Mouse (Mus musculus) hindbrain, embryonic 11.5 days (tissue): ENCODE measurements around the gene Myadm. TPM values are rescaled to one million over a fixed set of nuclear protein-coding genes. Genes with fewer than 3 reads are reported as not detected.

Source experiments
- ATAC-seq: fragments of 200-750 bp; cut with Nextera tagmentation; 2 replicates; pipeline ENCODE4 v1.8.0; 2017; ENCODE audit warnings: mild to moderate bottlenecking, moderate TSS enrichment, moderate library complexity; ENCODE audit not compliant: low FRiP score
- DNase-seq: peaks from one replicate; pipeline ENCODE4 v3.0.0-alpha.2; 2015; ENCODE audit warnings: low spot score
- H3K27ac ChIP-seq: fragments of 300-500 bp; sonication (generic); 2 replicates; pipeline ENCODE4 v1.5.1; 2014; ENCODE audit warnings: mild to moderate bottlenecking, low read depth, low read length
- H3K27me3 ChIP-seq: fragments of 300-500 bp; sonication (generic); 2 replicates; pipeline ENCODE4 v1.6.1; 2014; ENCODE audit warnings: mild to moderate bottlenecking, low read length, moderate library complexity, mixed read lengths; ENCODE audit not compliant: control insufficient read depth, insufficient read depth
- H3K36me3 ChIP-seq: fragments of 300-500 bp; sonication (generic); 2 replicates; pipeline ENCODE4 v1.6.1; 2014; ENCODE audit warnings: mild to moderate bottlenecking, low read length, moderate library complexity, mixed read lengths; ENCODE audit not compliant: control insufficient read depth, insufficient read depth
- H3K4me1 ChIP-seq: fragments of 300-500 bp; sonication (generic); replicated peaks from 2 replicates; pipeline ENCODE4 v1.6.1; 2014; ENCODE audit warnings: low read length, mixed read lengths; ENCODE audit not compliant: control insufficient read depth, insufficient read depth
- H3K4me2 ChIP-seq: fragments of 300-500 bp; sonication (generic); replicated peaks from 2 replicates; pipeline ENCODE4 v1.6.1; 2014; ENCODE audit warnings: mild to moderate bottlenecking, low read depth, low read length
- H3K4me3 ChIP-seq: fragments of 300-500 bp; sonication (generic); 2 replicates; pipeline ENCODE4 v1.5.1; 2014; ENCODE audit warnings: low read depth, low read length
- H3K9ac ChIP-seq: fragments of 300-500 bp; sonication (generic); 2 replicates; pipeline ENCODE4 v1.6.1; 2014; ENCODE audit warnings: low read depth, low read length
- H3K9me3 ChIP-seq: fragments of 300-500 bp; sonication (generic); 2 replicates; pipeline ENCODE4 v1.6.1; 2016; ENCODE audit warnings: low read length; ENCODE audit not compliant: control insufficient read depth
- WGBS: fragments of 180-500 bp; shearing (Covaris S2); extraction: QIAGEN DNeasy Blood & Tissue Kit; methylation state at CpG from one replicate; pipeline ENCODE4 v1.1.7; 2014; 5-methylcytosine and 5-hydroxymethylcytosine counted together
- polyA plus RNA-seq: library from polyadenylated mRNA; unstranded; fragments of >200 nt; fragmentation: Nextera tagmentation; extraction: Ambion mirVana; gene quantifications from 2 replicates; pipeline ENCODE4 v1.2.1, GENCODE M21; 2014

Gene Myadm
- polyA plus RNA-seq, 1 experiment from 2014 or later = 44.3 TPM

DNA sequence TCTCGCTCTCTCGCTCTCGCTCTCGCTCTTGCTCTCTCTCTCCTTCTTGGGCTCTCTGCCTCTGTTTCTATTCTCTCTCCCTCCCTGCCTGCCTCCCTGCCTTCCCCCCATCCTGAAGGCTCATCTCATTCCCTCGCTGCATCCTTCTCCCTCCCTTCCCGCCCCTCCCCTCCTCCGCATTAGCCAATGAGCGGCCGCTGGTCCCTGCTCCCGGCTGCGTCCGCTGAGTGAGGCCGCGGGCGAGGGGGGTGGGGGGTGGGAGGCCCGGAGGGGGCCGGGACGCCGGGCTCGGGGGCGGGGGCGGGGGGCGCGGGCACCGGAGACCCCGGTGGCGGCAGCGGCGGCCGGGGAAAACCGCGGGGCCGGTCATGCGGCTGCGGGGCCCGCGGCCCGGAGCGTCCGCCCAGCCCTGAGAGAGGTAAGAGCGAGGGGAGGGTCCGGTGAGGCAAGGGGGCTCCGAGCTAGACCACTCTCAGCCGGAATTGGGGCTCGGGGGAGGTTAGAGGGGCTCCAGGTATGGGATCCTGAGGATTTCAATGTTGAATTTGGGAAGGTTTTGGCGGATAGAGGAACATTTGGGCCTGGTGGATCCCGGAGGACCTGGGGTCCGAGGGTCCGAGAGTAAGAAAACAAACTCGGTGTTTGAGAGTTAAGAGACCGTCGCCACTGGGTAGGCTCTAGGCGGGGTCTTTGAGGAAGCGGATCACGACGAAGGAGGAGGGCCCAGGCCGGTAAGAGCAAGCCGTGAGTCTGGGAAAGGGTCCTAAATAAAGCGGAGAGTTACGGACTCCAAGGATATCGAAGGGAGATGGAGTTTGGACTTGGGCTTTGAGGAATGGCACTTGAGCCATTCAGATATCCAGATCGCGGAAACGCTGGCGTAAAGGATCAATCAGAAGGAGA is 44.0 kb downstream of the Myadm start, which contains the start of gene Cacng7:
TSS of gene Cacng7 (plus strand) at position 337 of the 903 bp plus-strand sequence.
- Histone ChIP-seq H3K9me3 (no peaks in the 10 kb centered on the region), H3K9ac (peak within 1 kb of the TSS; percentile 84), H3K27ac (peak within 1 kb of the TSS; percentile 86), H3K27me3 (peaks cover 2% of the 10 kb centered on the region), H3K4me1 (peaks cover 2% of the 10 kb centered on the region; the same call in 1 of the 2 replicates), H3K4me2 (peak within 1 kb of the TSS; percentile 71), H3K4me3 (peak within 1 kb of the TSS; percentile 75), H3K36me3 (no peaks in the 10 kb centered on the region)
- DNase-seq (peak; percentile 83), ATAC-seq (peak; percentile 79)
- WGBS = under 1% methylated on average over 63 of the region's 65 CpGs

DNA sequence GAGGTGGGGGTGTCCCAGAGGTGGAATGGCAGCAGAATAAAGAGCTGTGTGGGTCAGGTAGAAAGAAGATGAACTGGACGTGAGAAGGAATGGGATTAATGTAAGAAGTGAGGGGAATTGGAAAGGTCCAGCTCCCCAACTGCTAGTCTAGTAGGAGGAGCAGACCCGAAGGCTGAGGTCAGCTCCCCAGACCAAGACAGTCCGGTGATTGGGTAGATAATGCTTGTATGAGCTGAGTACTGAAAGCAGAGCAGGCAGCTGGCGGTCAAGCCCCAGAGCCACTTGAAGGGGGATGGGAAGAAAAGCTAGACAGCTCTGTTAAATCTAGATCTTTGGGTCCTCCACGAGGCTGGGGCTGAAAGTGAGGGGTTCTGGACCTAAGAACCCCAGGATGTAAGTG is 44.7 kb downstream of the Myadm start:
- ATAC-seq (no peak), DNase-seq (no peak)
- Histone ChIP-seq H3K27ac (peak overlapping the region; percentile 86; the same call in 1 of the 2 replicates), H3K4me2 (peak overlapping the region; percentile 71), H3K9ac (peak overlapping the region; percentile 84), H3K9me3 (no peaks in the 10 kb centered on the region), H3K36me3 (no peaks in the 10 kb centered on the region), H3K4me3 (peak overlapping the region; percentile 75), H3K27me3 (peaks cover 2% of the 10 kb centered on the region), H3K4me1 (peaks cover 2% of the 10 kb centered on the region; the same call in 1 of the 2 replicates)
- WGBS = 6% methylated on average over 5 of the region's 5 CpGs

GRCm38 (mm10) chr7:3336412-3336811 is 47.5 kb downstream of the Myadm start:
- Histone ChIP-seq H3K9me3 (no peaks in the 10 kb centered on the region), H3K4me3 (no peak overlapping the region), H3K4me1 (peaks cover 2% of the 10 kb centered on the region; the same call in 1 of the 2 replicates), H3K27ac (no peak overlapping the region), H3K4me2 (no peak overlapping the region), H3K27me3 (no peaks in the 10 kb centered on the region), H3K9ac (no peak overlapping the region), H3K36me3 (peaks cover 9% of the 10 kb centered on the region; the same call in 1 of the 2 replicates)
- no peak for DNase-seq
- 62% methylated on average over 17 of the region's 17 CpGs for WGBS
- ATAC-seq = no peak

DNA sequence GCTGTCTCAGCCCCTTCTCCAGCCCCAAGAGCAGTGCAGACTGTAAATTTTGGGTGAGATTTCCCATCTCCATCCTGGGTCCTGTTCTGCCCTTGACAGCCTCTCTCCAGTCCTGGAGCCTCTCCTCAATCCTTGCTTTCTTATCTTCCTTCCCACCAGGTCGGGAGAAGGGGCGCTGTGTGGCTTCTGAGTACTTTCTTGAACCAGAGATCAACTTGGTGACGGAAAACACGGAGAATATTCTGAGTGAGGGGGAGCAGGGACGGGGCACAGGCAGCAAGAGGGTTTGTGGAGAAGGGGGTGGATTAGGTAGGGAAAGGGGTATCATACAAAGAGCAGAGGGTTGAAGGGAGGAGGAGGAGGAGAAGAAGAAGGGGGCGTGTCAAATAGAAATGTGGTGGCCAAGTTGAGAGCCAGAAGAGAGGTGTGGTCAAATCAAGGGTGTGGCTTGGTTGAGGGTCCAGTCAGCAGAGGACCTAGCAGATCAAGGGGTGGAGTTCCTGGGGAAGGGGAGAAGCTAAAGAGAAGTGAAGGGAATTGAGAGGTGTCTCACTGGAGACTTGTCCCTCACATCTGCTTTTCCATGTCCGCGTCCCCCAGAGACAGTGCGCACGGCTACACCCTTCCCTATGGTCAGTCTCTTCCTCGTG is 49.5 kb downstream of the Myadm start:
- no peak overlapping the region for H3K9ac ChIP-seq
- no peak overlapping the region for H3K4me2 ChIP-seq
- peak; percentile 35; the same call in 1 of the 2 replicates for ATAC-seq
- no peak for DNase-seq
- peaks cover 9% of the 10 kb centered on the region; the same call in 1 of the 2 replicates for H3K36me3 ChIP-seq
- peaks cover under 1% of the 10 kb centered on the region; the same call in 1 of the 2 replicates for H3K4me1 ChIP-seq
- 88% methylated on average over 11 of the region's 11 CpGs for WGBS
- H3K9me3 ChIP-seq = no peaks in the 10 kb centered on the region
- no peak overlapping the region for H3K27ac ChIP-seq
- H3K27me3 ChIP-seq = no peaks in the 10 kb centered on the region
- H3K4me3 ChIP-seq = no peak overlapping the region

- Histone ChIP-seq H3K27me3 (no peaks in the 10 kb centered on the region), H3K4me2 (no peak overlapping the region), H3K9ac (no peak overlapping the region), H3K36me3 (peaks cover 9% of the 10 kb centered on the region; the same call in 1 of the 2 replicates), H3K4me1 (no peaks in the 10 kb centered on the region), H3K27ac (no peak overlapping the region), H3K4me3 (no peak overlapping the region), H3K9me3 (no peaks in the 10 kb centered on the region)
- ATAC-seq (no peak), DNase-seq (no peak)
- WGBS = 90% methylated on average over 11 of the region's 11 CpGs
These were observed 50.1 kb downstream of the Myadm start for GRCm38 (mm10) chr7:3339010-3339409.

DNA sequence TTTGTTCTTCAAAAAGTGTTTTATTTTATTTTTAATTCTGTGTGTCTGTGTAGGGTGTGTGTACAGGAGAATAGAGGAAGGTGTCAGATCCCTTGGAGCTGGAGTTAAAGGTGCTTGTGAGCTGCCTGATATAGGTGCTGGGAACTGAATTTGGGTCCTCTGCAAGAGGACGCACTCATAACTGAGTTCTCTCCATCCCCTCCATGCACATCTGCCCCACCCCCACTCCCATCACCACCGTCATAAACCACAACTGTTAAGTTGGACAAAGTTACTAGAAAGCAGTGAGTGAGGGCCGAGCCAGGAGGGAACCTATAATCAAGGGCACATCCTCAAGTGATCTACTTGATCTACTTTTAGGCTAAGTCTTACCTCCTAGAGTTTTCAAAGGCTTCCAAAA is 55.0 kb downstream of the Myadm start:
- H3K27me3 ChIP-seq = no peaks in the 10 kb centered on the region
- H3K36me3 ChIP-seq = peaks cover 9% of the 10 kb centered on the region; the same call in 1 of the 2 replicates
- DNase-seq = no peak
- WGBS = 96% methylated on average over 3 of the region's 3 CpGs
- no peak overlapping the region for H3K4me3 ChIP-seq
- no peaks in the 10 kb centered on the region for H3K9me3 ChIP-seq
- ATAC-seq = no peak
- H3K9ac ChIP-seq = no peak overlapping the region
- no peak overlapping the region for H3K4me2 ChIP-seq
- no peaks in the 10 kb centered on the region for H3K4me1 ChIP-seq
- H3K27ac ChIP-seq = no peak overlapping the region

GRCm38 (mm10) chr7:3345301-3345700 is 56.4 kb downstream of the Myadm start:
- no peak for ATAC-seq
- no peak overlapping the region for H3K4me3 ChIP-seq
- H3K9ac ChIP-seq = no peak overlapping the region
- peaks cover 9% of the 10 kb centered on the region; the same call in 1 of the 2 replicates for H3K36me3 ChIP-seq
- H3K4me1 ChIP-seq = no peaks in the 10 kb centered on the region
- no peaks in the 10 kb centered on the region for H3K9me3 ChIP-seq
- 91% methylated on average over 3 of the region's 3 CpGs for WGBS
- H3K27me3 ChIP-seq = no peaks in the 10 kb centered on the region
- H3K4me2 ChIP-seq = no peak overlapping the region
- no peak for DNase-seq
- no peak overlapping the region for H3K27ac ChIP-seq

- Histone ChIP-seq H3K4me1 (no peaks in the 10 kb centered on the region), H3K4me2 (no peak overlapping the region), H3K9ac (no peak overlapping the region), H3K4me3 (no peak overlapping the region), H3K9me3 (no peaks in the 10 kb centered on the region), H3K36me3 (no peaks in the 10 kb centered on the region), H3K27me3 (no peaks in the 10 kb centered on the region), H3K27ac (no peak overlapping the region)
- ATAC-seq (no peak), DNase-seq (no peak)
- WGBS = 35% methylated on average over 20 of the region's 20 CpGs
These were observed 58.7 kb downstream of the Myadm start for GRCm38 (mm10) chr7:3347366-3348287.
